Mouse (Mus musculus): ENCODE measurements around the gene Zbed3. TPM values are rescaled to one million over a fixed set of nuclear protein-coding genes. Genes with fewer than 3 reads are reported as not detected.

Zbed3 gene
- polyA plus RNA-seq, 1 experiment, result 9.4 TPM

GRCm38 (mm10) chr13:95324626-95325079 lies 1.2 kb downstream of the Zbed3 start:
- 1% methylated on average over 22 of the region's 22 CpGs for WGBS
- Histone ChIP-seq H3K27me3 (ENCODE audit: control insufficient read depth, insufficient read depth, low read length) (0 out of 2 replicates have a peak, but pooled peaks cover 1% of the 10 kb centered on the region), H3K4me1 (ENCODE audit: control insufficient read depth, insufficient read depth, insufficient read length) (no peaks in the 10 kb centered on the region), H3K4me3 (ENCODE audit: extremely low read depth, insufficient read depth, insufficient read length) (peak overlapping the region; percentile 83), H3K36me3 (ENCODE audit: control insufficient read depth, insufficient read depth, low read length) (no peaks in the 10 kb centered on the region), H3K27ac (ENCODE audit: insufficient read depth, low read length) (no peak overlapping the region; the same call in 1 of the 2 replicates)
- TF ChIP-seq POLR2A (IDR thresholded peaks at IDR 0.05; ENCODE audit: low read depth, low read length), result no peak
- TF ChIP-seq CTCF (IDR thresholded peaks at IDR 0.05; ENCODE audit: extremely low read depth, insufficient read depth, insufficient read length, insufficient replicate concordance), result no peak
- DNase-seq (ENCODE audit: low read depth in 1 of 2, low spot score in 2 of 2), result peak in 1 of 2 experiments; percentile 1

- Histone ChIP-seq H3K27ac (ENCODE audit: insufficient read depth, low read length) (peak overlapping the region; percentile 29; the same call in 1 of the 2 replicates), H3K36me3 (ENCODE audit: control insufficient read depth, insufficient read depth, low read length) (no peaks in the 10 kb centered on the region), H3K4me1 (ENCODE audit: control insufficient read depth, insufficient read depth, insufficient read length) (no peaks in the 10 kb centered on the region), H3K27me3 (ENCODE audit: control insufficient read depth, insufficient read depth, low read length) (0 out of 2 replicates have a peak, but pooled peaks cover 1% of the 10 kb centered on the region), H3K4me3 (ENCODE audit: extremely low read depth, insufficient read depth, insufficient read length) (peak overlapping the region; percentile 83)
- peak; percentile 21 to 45 for DNase-seq (ENCODE audit: low read depth in 1 of 2, low spot score in 2 of 2)
- TF ChIP-seq CTCF (IDR thresholded peaks at IDR 0.05; ENCODE audit: extremely low read depth, insufficient read depth, insufficient read length, insufficient replicate concordance) (no peak), POLR2A (IDR thresholded peaks at IDR 0.05; ENCODE audit: low read depth, low read length) (no peak)
- under 1% methylated on average over 63 of the region's 63 CpGs for WGBS
These were observed 1.9 kb downstream of the Zbed3 start for GRCm38 (mm10) chr13:95325080-95325906.

DNA sequence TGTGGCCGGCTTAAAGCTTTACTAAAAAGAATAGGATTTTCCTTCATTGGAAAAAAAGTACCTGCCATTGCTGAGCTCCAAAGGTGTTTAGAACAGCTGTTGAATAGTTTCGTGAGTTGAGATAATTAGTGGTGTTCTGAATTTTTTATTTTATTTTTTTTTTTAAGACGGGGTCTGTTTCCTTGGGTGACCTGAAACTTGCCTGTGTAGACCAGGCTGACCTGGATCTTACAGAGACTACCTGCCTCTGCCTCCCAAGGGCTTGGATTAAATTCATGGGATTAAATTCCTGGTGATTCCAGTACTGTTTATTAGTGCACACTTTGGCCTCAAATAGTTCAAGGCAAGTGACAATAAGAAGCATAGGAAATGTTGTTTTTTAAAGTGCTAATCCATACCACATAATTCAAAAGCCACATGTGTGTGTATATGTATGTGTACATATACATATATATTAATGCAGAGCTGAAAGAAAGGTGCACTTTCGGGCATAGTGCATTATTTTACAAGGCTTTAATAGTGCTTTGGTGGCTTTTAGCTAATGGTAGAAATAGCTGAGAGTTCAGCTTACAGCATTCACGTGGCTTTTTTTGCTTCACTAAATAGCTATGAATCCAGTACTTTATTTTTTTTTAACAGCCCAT lies 2.6 kb downstream of the Zbed3 start:
- WGBS, result 32% methylated on average over 5 of the region's 5 CpGs
- no peaks in the 10 kb centered on the region for H3K36me3 ChIP-seq (ENCODE audit: control insufficient read depth, insufficient read depth, low read length)
- no peak overlapping the region for H3K27ac ChIP-seq (ENCODE audit: insufficient read depth, low read length)
- no peak for DNase-seq (ENCODE audit: low read depth in 1 of 2, low spot score in 2 of 2)
- TF ChIP-seq CTCF (IDR thresholded peaks at IDR 0.05; ENCODE audit: extremely low read depth, insufficient read depth, insufficient read length, insufficient replicate concordance) (no peak), POLR2A (IDR thresholded peaks at IDR 0.05; ENCODE audit: low read depth, low read length) (no peak)
- no peaks in the 10 kb centered on the region for H3K4me1 ChIP-seq (ENCODE audit: control insufficient read depth, insufficient read depth, insufficient read length)
- H3K27me3 ChIP-seq (ENCODE audit: control insufficient read depth, insufficient read depth, low read length), result 0 out of 2 replicates have a peak, but pooled peaks cover 1% of the 10 kb centered on the region
- H3K4me3 ChIP-seq (ENCODE audit: extremely low read depth, insufficient read depth, insufficient read length), result peak overlapping the region; percentile 83

DNA sequence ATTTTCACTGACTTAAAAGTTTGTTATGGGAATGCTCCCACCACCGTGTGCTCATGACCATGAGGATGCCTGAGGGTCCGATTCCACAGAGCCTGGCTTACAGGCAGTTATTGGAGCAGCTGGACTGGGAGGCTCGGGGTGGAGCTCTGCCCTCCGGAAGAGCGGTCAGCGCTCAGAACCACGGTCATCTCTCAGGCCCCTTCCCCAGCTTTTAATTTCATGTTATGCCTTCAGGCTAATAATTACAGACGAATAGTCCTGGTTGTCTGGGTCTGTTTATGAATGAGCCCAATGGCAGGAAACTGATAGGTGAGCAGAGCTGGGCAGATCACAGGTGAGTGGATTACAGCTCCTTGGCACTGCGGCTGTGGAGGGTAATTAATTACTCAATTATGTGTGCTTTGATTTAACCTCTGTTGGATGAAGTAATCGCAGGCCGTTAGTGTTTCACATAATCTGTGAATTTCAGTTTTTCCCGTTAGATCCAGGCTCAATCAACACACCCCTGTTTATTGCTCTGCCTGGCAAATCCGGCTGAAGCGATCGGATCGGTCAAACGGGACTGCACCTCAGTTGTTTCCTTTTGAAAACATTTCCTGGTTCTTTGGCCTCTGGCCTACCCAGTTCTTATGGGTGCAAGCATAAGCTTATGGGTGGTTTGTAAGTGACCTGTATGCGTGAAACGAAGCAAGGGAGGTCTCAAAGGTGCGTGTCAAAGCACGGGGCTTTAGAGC lies 3.4 kb downstream of the Zbed3 start:
- Histone ChIP-seq H3K36me3 (ENCODE audit: control insufficient read depth, insufficient read depth, low read length) (no peaks in the 10 kb centered on the region), H3K27ac (ENCODE audit: insufficient read depth, low read length) (no peak overlapping the region), H3K4me3 (ENCODE audit: extremely low read depth, insufficient read depth, insufficient read length) (no peak overlapping the region), H3K27me3 (ENCODE audit: control insufficient read depth, insufficient read depth, low read length) (0 out of 2 replicates have a peak, but pooled peaks cover 1% of the 10 kb centered on the region), H3K4me1 (ENCODE audit: control insufficient read depth, insufficient read depth, insufficient read length) (no peaks in the 10 kb centered on the region)
- DNase-seq (ENCODE audit: low read depth in 1 of 2, low spot score in 2 of 2), result no peak
- no peak for TF ChIP-seq POLR2A (IDR thresholded peaks at IDR 0.05; ENCODE audit: low read depth, low read length)
- no peak for TF ChIP-seq CTCF (IDR thresholded peaks at IDR 0.05; ENCODE audit: extremely low read depth, insufficient read depth, insufficient read length, insufficient replicate concordance)
- WGBS, result 70% methylated on average over 21 of the region's 21 CpGs

DNA sequence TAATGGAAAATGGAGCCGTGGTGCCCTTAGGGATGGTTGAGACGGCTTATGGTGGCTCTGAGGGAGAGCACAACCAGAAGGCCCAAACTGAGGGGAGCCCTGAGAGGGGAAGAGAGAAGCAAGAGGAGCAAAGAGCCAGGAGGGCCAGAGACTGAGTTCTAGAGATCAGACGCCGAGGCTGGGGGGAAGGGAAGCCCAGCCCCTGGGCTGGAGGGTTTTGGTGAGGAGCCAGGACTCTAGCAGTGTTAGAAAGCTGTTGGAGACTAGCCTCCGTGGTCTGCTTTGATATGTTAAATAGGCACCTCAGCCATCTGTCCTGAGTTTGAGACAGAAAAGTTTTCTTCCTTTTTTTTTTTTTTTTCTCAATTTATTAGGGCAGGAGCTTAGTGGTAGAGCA lies 3.9 kb downstream of the Zbed3 start:
- no peak overlapping the region for H3K4me3 ChIP-seq (ENCODE audit: extremely low read depth, insufficient read depth, insufficient read length)

DNA sequence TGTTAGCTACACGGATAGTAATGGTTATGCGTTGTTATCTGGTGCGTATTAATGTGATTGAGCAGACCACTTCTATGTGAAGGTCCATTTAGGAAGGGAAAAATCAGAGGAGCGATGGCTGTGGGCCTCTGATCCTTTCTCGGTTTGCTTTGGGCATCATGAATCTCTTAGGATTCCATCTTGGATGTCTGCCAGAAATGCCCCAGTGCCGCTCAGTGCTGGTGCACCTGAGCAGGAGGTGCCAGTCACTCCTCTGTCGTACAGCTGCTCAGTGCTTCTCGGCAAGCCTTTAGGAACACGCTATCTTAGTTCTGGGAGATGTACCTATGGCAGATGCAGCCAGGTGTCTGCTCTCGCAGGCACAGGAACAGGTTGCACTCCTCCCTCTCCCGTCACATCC lies 5.4 kb downstream of the Zbed3 start:
- no peaks in the 10 kb centered on the region for H3K4me1 ChIP-seq (ENCODE audit: control insufficient read depth, insufficient read depth, insufficient read length)
- WGBS, result 95% methylated on average over 11 of the region's 11 CpGs
- TF ChIP-seq CTCF (IDR thresholded peaks at IDR 0.05; ENCODE audit: extremely low read depth, insufficient read depth, insufficient read length, insufficient replicate concordance), result no peak
- no peak for TF ChIP-seq POLR2A (IDR thresholded peaks at IDR 0.05; ENCODE audit: low read depth, low read length)

More for the DNA sequence above, 3.9 kb downstream of the Zbed3 start:
- TF ChIP-seq POLR2A (IDR thresholded peaks at IDR 0.05; ENCODE audit: low read depth, low read length) (no peak), CTCF (IDR thresholded peaks at IDR 0.05; ENCODE audit: extremely low read depth, insufficient read depth, insufficient read length, insufficient replicate concordance) (no peak)
- no peaks in the 10 kb centered on the region for H3K4me1 ChIP-seq (ENCODE audit: control insufficient read depth, insufficient read depth, insufficient read length)
- no peak overlapping the region for H3K27ac ChIP-seq (ENCODE audit: insufficient read depth, low read length)
- no peak for DNase-seq (ENCODE audit: low read depth in 1 of 2, low spot score in 2 of 2)
- H3K36me3 ChIP-seq (ENCODE audit: control insufficient read depth, insufficient read depth, low read length), result no peaks in the 10 kb centered on the region
- H3K27me3 ChIP-seq (ENCODE audit: control insufficient read depth, insufficient read depth, low read length), result 0 out of 2 replicates have a peak, but pooled peaks cover 1% of the 10 kb centered on the region
- WGBS, result 28% methylated on average over 5 of the region's 5 CpGs

More for the DNA sequence above, 5.4 kb downstream of the Zbed3 start:
- H3K4me3 ChIP-seq (ENCODE audit: extremely low read depth, insufficient read depth, insufficient read length), result no peak overlapping the region
- H3K27ac ChIP-seq (ENCODE audit: insufficient read depth, low read length), result no peak overlapping the region
- H3K36me3 ChIP-seq (ENCODE audit: control insufficient read depth, insufficient read depth, low read length), result no peaks in the 10 kb centered on the region
- no peak for DNase-seq (ENCODE audit: low read depth in 1 of 2, low spot score in 2 of 2)
- 0 out of 2 replicates have a peak, but pooled peaks cover 1% of the 10 kb centered on the region for H3K27me3 ChIP-seq (ENCODE audit: control insufficient read depth, insufficient read depth, low read length)
